27 mouse cellular contexts compared by ENCODE assay signal in genomic region chr7:90395073-90395472, GRCm38 (mm10). TPM values are rescaled to one million over a fixed set of nuclear protein-coding genes. Genes with fewer than 3 reads are reported as not detected.
DNase-seq lines count a peak whose midpoint lies in the region; ATAC-seq and TF ChIP-seq lines count a peak whose summit lies in the region.
"Had no signal": no experiment of that assay in that cellular context is flagged by ENCODE, and none has a peak within 500 bp of the region (broad histone marks: within the 10 kb centered on the region; RNA-seq: fewer than 3 reads in every experiment).

No protein-coding gene starts in this region.

- H3K4me2 ChIP-seq in heart, embryonic 14.5 days (ENCODE audit: low read length), result no peak overlapping the region
- no peak overlapping the region for H3K4me2 ChIP-seq in lung, embryonic 14.5 days
- H3K4me2 ChIP-seq: embryonic facial prominence, embryonic 13.5 days; forebrain, embryonic 13.5 days; hindbrain, embryonic 13.5 days; intestine, embryonic 15.5 days had no signal

- 28% methylated on average over 4 of the region's 4 CpGs for WGBS in heart, embryonic 14.5 days
- WGBS in lung, embryonic 14.5 days, result 19% methylated on average over 4 of the region's 4 CpGs

- peaks cover 8 to 9% of the 10 kb centered on the region in 2 experiments; a peak in 3 of 4 replicates for H3K4me1 ChIP-seq in heart, embryonic 14.5 days (ENCODE audit: control insufficient read depth in 2 of 2, insufficient read depth in 2 of 2, low read length in 2 of 2)
- H3K4me1 ChIP-seq in lung, embryonic 14.5 days (ENCODE audit: insufficient read depth), result no peaks in the 10 kb centered on the region
- H3K4me1 ChIP-seq: embryonic facial prominence, embryonic 10.5 days; forebrain, embryonic 13.5 days; hindbrain, embryonic 10.5 days; hindbrain, embryonic 13.5 days; intestine, embryonic 15.5 days had no signal

- H3K27ac ChIP-seq in heart, embryonic 14.5 days (replicated peaks in 1 of 2; ENCODE audit: control insufficient read depth in 1 of 2, insufficient read depth in 1 of 2, low read depth in 2 of 2, low read length in 2 of 2), result peak overlapping the region; percentile 35 to 56; a peak in 1 of 4 replicates
- no peak overlapping the region for H3K27ac ChIP-seq in lung, embryonic 14.5 days (ENCODE audit: low read depth)
- H3K27ac ChIP-seq: embryonic facial prominence, embryonic 10.5 days; embryonic facial prominence, embryonic 13.5 days; forebrain, embryonic 10.5 days; forebrain, embryonic 13.5 days; hindbrain, embryonic 10.5 days; hindbrain, embryonic 13.5 days; intestine, embryonic 15.5 days had no signal

- H3K27me3 ChIP-seq in heart, embryonic 14.5 days (ENCODE audit: control insufficient read depth, insufficient read depth, low read length), result no peaks in the 10 kb centered on the region
- no peaks in the 10 kb centered on the region for H3K27me3 ChIP-seq in lung, embryonic 14.5 days (ENCODE audit: insufficient read depth, low read length)
- H3K27me3 ChIP-seq: embryonic facial prominence, embryonic 13.5 days; forebrain, embryonic 13.5 days; hindbrain, embryonic 13.5 days; intestine, embryonic 15.5 days had no signal

- intact Hi-C loops in heart, postnatal 36 days (cut with DNase I), result no loop called here

- H3K9me3 ChIP-seq in heart, embryonic 14.5 days (ENCODE audit: control insufficient read depth, low read length), result no peaks in the 10 kb centered on the region
- no peaks in the 10 kb centered on the region for H3K9me3 ChIP-seq in lung, embryonic 14.5 days (ENCODE audit: low read depth, low read length)
- H3K9me3 ChIP-seq: embryonic facial prominence, embryonic 10.5 days; embryonic facial prominence, embryonic 13.5 days; forebrain, embryonic 10.5 days; forebrain, embryonic 13.5 days; hindbrain, embryonic 10.5 days; hindbrain, embryonic 13.5 days; intestine, embryonic 15.5 days had no signal

- no peak for ATAC-seq in heart, embryonic 14.5 days (ENCODE audit: insufficient number of reproducible peaks, insufficient read depth, low FRiP score, low read depth)
- ATAC-seq in lung, embryonic 14.5 days (ENCODE audit: insufficient read depth), result peak; percentile 80; the same call in 1 of the 2 replicates
- ATAC-seq: forebrain, embryonic 13.5 days; forebrain, embryonic 16.5 days; hindbrain, embryonic 16.5 days; intestine, embryonic 15.5 days had no signal

- DNase-seq in heart, postnatal 36 days, result no peak
- peak; percentile 43 for DNase-seq in lung, embryonic 14.5 days
- no peak for DNase-seq in lung, postnatal 4 days
- DNase-seq in 3T3-L1 (ENCODE audit: low read depth, low spot score), result peak; percentile 74
- DNase-seq in NIH3T3 (ENCODE audit: low read depth), result peak; percentile 46
- no peak for DNase-seq in kidney, postnatal 25 days
- DNase-seq: adrenal gland, adult 2 months; adrenal gland, postnatal 14 days; cerebellum, adult 11 months; cerebellum, adult 2 months; cerebellum, adult 9-11 months; cerebellum, postnatal 25 days; embryo, embryonic 11 days; gastrocnemius, postnatal 10 days; gastrocnemius, postnatal 36 days; kidney, adult 11 months had no signal

- H3K36me3 ChIP-seq in heart, embryonic 14.5 days (ENCODE audit: control insufficient read depth, insufficient read depth, low read length), result no peaks in the 10 kb centered on the region
- no peaks in the 10 kb centered on the region for H3K36me3 ChIP-seq in lung, embryonic 14.5 days (ENCODE audit: insufficient read depth)
- H3K36me3 ChIP-seq: embryonic facial prominence, embryonic 10.5 days; embryonic facial prominence, embryonic 13.5 days; forebrain, embryonic 10.5 days; hindbrain, embryonic 10.5 days; hindbrain, embryonic 13.5 days; intestine, embryonic 15.5 days had no signal

- TF ChIP-seq CTCF in lung, embryonic 14.5 days (IDR thresholded peaks at IDR 0.05; ENCODE audit: low read depth), result no peak

- H3K4me3 ChIP-seq in heart, embryonic 14.5 days (ENCODE audit: control insufficient read depth in 1 of 2, insufficient read depth in 1 of 2, low read depth in 1 of 2, low read length in 2 of 2), result no peak overlapping the region
- no peak overlapping the region for H3K4me3 ChIP-seq in lung, embryonic 14.5 days (ENCODE audit: low read depth, low read length)
- H3K4me3 ChIP-seq: embryonic facial prominence, embryonic 10.5 days; embryonic facial prominence, embryonic 13.5 days; forebrain, embryonic 10.5 days; forebrain, embryonic 13.5 days; hindbrain, embryonic 10.5 days; hindbrain, embryonic 13.5 days; intestine, embryonic 15.5 days had no signal

- H3K9ac ChIP-seq in heart, embryonic 14.5 days (ENCODE audit: low read length), result no peak overlapping the region
- H3K9ac ChIP-seq in lung, embryonic 14.5 days, result no peak overlapping the region
- H3K9ac ChIP-seq: embryonic facial prominence, embryonic 13.5 days; forebrain, embryonic 13.5 days; hindbrain, embryonic 13.5 days; intestine, embryonic 15.5 days had no signal

RNA-seq across cellular contexts. Expression of gene Ccdc89, which starts 31.3 kb away (rescaled TPM):
- polyA plus RNA-seq in heart, embryonic 14.5 days (2014; fragmentation: Nextera tagmentation; extraction: Ambion mirVana), result 0.70 and 1.1 TPM in 2 replicates
- total RNA-seq in heart, postnatal 36 days (2021), result under 1 TPM; 0.22 to 0.24 TPM
- polyA plus RNA-seq in lung, embryonic 14.5 days (2014; fragmentation: Nextera tagmentation; extraction: Ambion mirVana), result 1.5 TPM in 2 replicates
- total RNA-seq: gastrocnemius, postnatal 36 days; granulocyte monocyte progenitor cell, adult 5-6 weeks had no signal
- polyA plus RNA-seq: adrenal gland, adult 2 months had no signal

RNA-seq across cellular contexts. Expression of gene Crebzf, which starts 47.5 kb away (rescaled TPM):
- polyA plus RNA-seq in heart, embryonic 14.5 days (2014; fragmentation: Nextera tagmentation; extraction: Ambion mirVana), result 28.7 and 31.2 TPM in 2 replicates
- 10 to 100 TPM; 18.5 to 21.5 TPM for total RNA-seq in heart, postnatal 36 days (2021)
- polyA plus RNA-seq in lung, embryonic 14.5 days (2014; fragmentation: Nextera tagmentation; extraction: Ambion mirVana), result 45.2 and 47.4 TPM in 2 replicates

Comparison
In these comparisons a context has a peak if more than half of its experiments do, and no peak if none do; other contexts are left out.
1. DNase-seq: peak in lung, embryonic 14.5 days (single experiment), 3T3-L1 (single experiment) and NIH3T3 (single experiment); none in heart, postnatal 36 days (0 of 2), lung, postnatal 4 days (0 of 2) and kidney, postnatal 25 days (0 of 2).